Mouse (Mus musculus): Measurements from ENCODE around the gene Fat1.

- TF ChIP-seq POLR2A (IDR thresholded peaks at IDR 0.05; ENCODE audit: control insufficient read depth, low read depth, low read length), result no peak
- no peak for TF ChIP-seq CTCF (IDR thresholded peaks at IDR 0.05; ENCODE audit: control insufficient read depth, insufficient read depth, insufficient replicate concordance, low read depth, low read length)
Measured at GRCm38 (mm10) chr8:44945577-44945976, 10.3 kb downstream of the Fat1 start.

All from testis, adult 2 months (tissue).